Comparison of ENCODE assay signal across 8 mouse cellular contexts in genomic region chr19:60945801-60946311, GRCm38 (mm10). TPM values are rescaled to one million over a fixed set of nuclear protein-coding genes. Genes with fewer than 3 reads are reported as not detected.
DNase-seq lines count a peak whose midpoint lies in the region; ATAC-seq and TF ChIP-seq lines count a peak whose summit lies in the region.

No protein-coding gene starts in this region.

- intact Hi-C loops in gastrocnemius, postnatal 14 days (cut with DNase I; ENCODE audit: low total_unique reads) = no loop called here

- H3K27me3 ChIP-seq in hindbrain, embryonic 11.5 days (ENCODE audit: control insufficient read depth, insufficient read depth, low read length) = no peaks in the 10 kb centered on the region
- H3K27me3 ChIP-seq in hindbrain, embryonic 16.5 days (replicated peaks; ENCODE audit: control insufficient read depth, insufficient read depth, low read length) = no peaks in the 10 kb centered on the region
- H3K27me3 ChIP-seq in intestine, embryonic 16.5 days (replicated peaks; ENCODE audit: control insufficient read depth, insufficient read depth, low read length) = no peaks in the 10 kb centered on the region
- H3K27me3 ChIP-seq in lung, postnatal 0 days (replicated peaks; ENCODE audit: insufficient read depth, low read length) = no peaks in the 10 kb centered on the region
- H3K27me3 ChIP-seq in stomach, embryonic 15.5 days (replicated peaks) = no peaks in the 10 kb centered on the region

- no peaks in the 10 kb centered on the region for H3K9me3 ChIP-seq in hindbrain, embryonic 11.5 days (ENCODE audit: control insufficient read depth, low read length)
- no peaks in the 10 kb centered on the region for H3K9me3 ChIP-seq in hindbrain, embryonic 16.5 days (ENCODE audit: control insufficient read depth, low read length)
- no peaks in the 10 kb centered on the region for H3K9me3 ChIP-seq in intestine, embryonic 16.5 days (ENCODE audit: control insufficient read depth, low read length)
- H3K9me3 ChIP-seq in lung, postnatal 0 days (ENCODE audit: low read length) = no peaks in the 10 kb centered on the region
- no peaks in the 10 kb centered on the region for H3K9me3 ChIP-seq in stomach, embryonic 15.5 days

- no peak overlapping the region for H3K4me3 ChIP-seq in hindbrain, embryonic 11.5 days (ENCODE audit: low read depth, low read length)
- no peak overlapping the region for H3K4me3 ChIP-seq in hindbrain, embryonic 16.5 days (ENCODE audit: low read length)
- H3K4me3 ChIP-seq in bone marrow, adult 2 months (replicated peaks; ENCODE audit: control insufficient read depth, low read depth, low read length) = no peak overlapping the region
- H3K4me3 ChIP-seq in intestine, embryonic 16.5 days (ENCODE audit: low read length) = no peak overlapping the region
- H3K4me3 ChIP-seq in lung, postnatal 0 days (ENCODE audit: low read depth, low read length) = no peak overlapping the region
- H3K4me3 ChIP-seq in stomach, embryonic 15.5 days (replicated peaks) = no peak overlapping the region

- TF ChIP-seq POLR2A in bone marrow, adult 2 months (IDR thresholded peaks at IDR 0.05; ENCODE audit: borderline replicate concordance, control insufficient read depth, low read depth, low read length) = no peak

- no peak overlapping the region for H3K27ac ChIP-seq in hindbrain, embryonic 11.5 days (ENCODE audit: low read depth, low read length)
- H3K27ac ChIP-seq in hindbrain, embryonic 16.5 days (ENCODE audit: low read depth, low read length) = no peak overlapping the region; the same call in 1 of the 2 replicates
- H3K27ac ChIP-seq in bone marrow, adult 2 months (ENCODE audit: control insufficient read depth, insufficient read depth, low read depth, low read length, poor library complexity) = peak overlapping the region; percentile 75
- peak overlapping the region; percentile 59 for H3K27ac ChIP-seq in intestine, embryonic 16.5 days (ENCODE audit: low read length)
- H3K27ac ChIP-seq in lung, postnatal 0 days (ENCODE audit: low read length) = peak overlapping the region; percentile 72
- peak overlapping the region; percentile 67 for H3K27ac ChIP-seq in stomach, embryonic 15.5 days

- peak; percentile 91 for TF ChIP-seq EP300 in lung, postnatal 0 days (IDR thresholded peaks at IDR 0.05)

- DNase-seq in hindbrain, embryonic 11.5 days (ENCODE audit: low spot score) = peak; percentile 5
- peak; percentile 37 for DNase-seq in gastrocnemius, postnatal 14 days
- DNase-seq in lung, postnatal 0 days (ENCODE audit: low spot score) = peak; percentile 94
- DNase-seq in right cerebral cortex, adult 18-20 months = no peak

- ATAC-seq in hindbrain, embryonic 11.5 days (ENCODE audit: low FRiP score) = no peak
- ATAC-seq in hindbrain, embryonic 16.5 days = no peak
- peak; percentile 80 for ATAC-seq in intestine, embryonic 16.5 days
- ATAC-seq in lung, postnatal 0 days = peak; percentile 80
- peak; percentile 71; the same call in 1 of the 2 replicates for ATAC-seq in stomach, embryonic 15.5 days (ENCODE audit: insufficient read depth, low FRiP score, low read depth)

- WGBS in hindbrain, embryonic 11.5 days = 40% methylated on average over 3 of the region's 3 CpGs
- WGBS in hindbrain, embryonic 16.5 days = 43% methylated on average over 3 of the region's 3 CpGs
- 70% methylated on average over 3 of the region's 3 CpGs for WGBS in bone marrow, adult 2 months
- 41% methylated on average over 3 of the region's 3 CpGs for WGBS in intestine, embryonic 16.5 days
- 33% methylated on average over 3 of the region's 3 CpGs for WGBS in lung, postnatal 0 days
- WGBS in stomach, embryonic 15.5 days = 43% methylated on average over 3 of the region's 3 CpGs

- H3K4me2 ChIP-seq in hindbrain, embryonic 11.5 days (replicated peaks; ENCODE audit: low read depth, low read length) = no peak overlapping the region
- H3K4me2 ChIP-seq in hindbrain, embryonic 16.5 days (ENCODE audit: low read length) = no peak overlapping the region
- H3K4me2 ChIP-seq in intestine, embryonic 16.5 days (ENCODE audit: low read depth, low read length) = no peak overlapping the region
- H3K4me2 ChIP-seq in lung, postnatal 0 days (replicated peaks; ENCODE audit: low read depth, low read length) = no peak overlapping the region
- H3K4me2 ChIP-seq in stomach, embryonic 15.5 days = no peak overlapping the region

- no peak overlapping the region for H3K9ac ChIP-seq in hindbrain, embryonic 11.5 days (ENCODE audit: low read depth, low read length)
- H3K9ac ChIP-seq in hindbrain, embryonic 16.5 days (ENCODE audit: low read depth, low read length) = no peak overlapping the region
- no peak overlapping the region for H3K9ac ChIP-seq in intestine, embryonic 16.5 days (ENCODE audit: low read depth, low read length)
- no peak overlapping the region for H3K9ac ChIP-seq in lung, postnatal 0 days (replicated peaks; ENCODE audit: low read depth)
- H3K9ac ChIP-seq in stomach, embryonic 15.5 days = no peak overlapping the region

- H3K36me3 ChIP-seq in hindbrain, embryonic 11.5 days (ENCODE audit: control insufficient read depth, insufficient read depth, low read length) = no peaks in the 10 kb centered on the region
- H3K36me3 ChIP-seq in hindbrain, embryonic 16.5 days (ENCODE audit: control insufficient read depth, insufficient read depth, low read length) = no peaks in the 10 kb centered on the region
- H3K36me3 ChIP-seq in intestine, embryonic 16.5 days (ENCODE audit: control insufficient read depth, insufficient read depth, low read length) = no peaks in the 10 kb centered on the region
- no peaks in the 10 kb centered on the region for H3K36me3 ChIP-seq in lung, postnatal 0 days (ENCODE audit: insufficient read depth, low read length)
- H3K36me3 ChIP-seq in stomach, embryonic 15.5 days = no peaks in the 10 kb centered on the region

- no peaks in the 10 kb centered on the region for H3K4me1 ChIP-seq in hindbrain, embryonic 11.5 days (replicated peaks; ENCODE audit: control insufficient read depth, insufficient read depth, low read length)
- no peaks in the 10 kb centered on the region for H3K4me1 ChIP-seq in hindbrain, embryonic 16.5 days (ENCODE audit: control insufficient read depth, insufficient read depth, low read depth, low read length)
- H3K4me1 ChIP-seq in bone marrow, adult 2 months (ENCODE audit: control insufficient read depth, insufficient read depth, low read length) = peaks cover 5% of the 10 kb centered on the region
- no peaks in the 10 kb centered on the region for H3K4me1 ChIP-seq in intestine, embryonic 16.5 days (ENCODE audit: control insufficient read depth, insufficient read depth, low read length)
- H3K4me1 ChIP-seq in lung, postnatal 0 days (ENCODE audit: insufficient read depth, low read depth, low read length) = peaks cover 13% of the 10 kb centered on the region; the same call in 1 of the 2 replicates
- peaks cover 6% of the 10 kb centered on the region; the same call in 1 of the 2 replicates for H3K4me1 ChIP-seq in stomach, embryonic 15.5 days

- no peak for TF ChIP-seq CTCF in bone marrow, adult 2 months (IDR thresholded peaks at IDR 0.05; ENCODE audit: control insufficient read depth, insufficient read depth, low read length)
- no peak for TF ChIP-seq CTCF in lung, postnatal 0 days (IDR thresholded peaks at IDR 0.05)

RNA-seq across cellular contexts. Expression of gene Grk5, which starts 56.3 kb away (rescaled TPM):
- 3.0 and 3.7 TPM in 2 replicates for polyA plus RNA-seq in hindbrain, embryonic 11.5 days (2014; fragmentation: Nextera tagmentation; extraction: Ambion mirVana)
- 1.6 and 1.9 TPM in 2 replicates for polyA plus RNA-seq in hindbrain, embryonic 16.5 days (2015; fragmentation: Nextera tagmentation; extraction: Ambion mirVana)
- polyA plus RNA-seq in bone marrow, adult 2 months (2011; ENCODE audit: insufficient read depth, insufficient read length, low replicate concordance, missing spikeins) = 1.8 and 7.2 TPM in 2 replicates
- total RNA-seq in gastrocnemius, postnatal 14 days (2021) = 1 to 10 TPM; 6.4 to 6.5 TPM
- polyA plus RNA-seq in intestine, embryonic 16.5 days (2015; fragmentation: Nextera tagmentation; extraction: Ambion mirVana) = 1.3 and 1.4 TPM in 2 replicates
- polyA plus RNA-seq in lung, postnatal 0 days (2015; fragmentation: Nextera tagmentation; extraction: Ambion mirVana) = 7.2 and 9.1 TPM in 2 replicates
- 1.9 and 2.8 TPM in 2 replicates for polyA plus RNA-seq in stomach, embryonic 15.5 days (2015; fragmentation: Nextera tagmentation; extraction: Ambion mirVana)

Comparison
In these comparisons a context has a peak if more than half of its experiments do, and no peak if none do; other contexts are left out.
1. ATAC-seq: peak in intestine, embryonic 16.5 days (single experiment), lung, postnatal 0 days (single experiment) and stomach, embryonic 15.5 days (single experiment); none in hindbrain, embryonic 11.5 days (single experiment) and hindbrain, embryonic 16.5 days (single experiment).
2. H3K27ac ChIP-seq: peak in bone marrow, adult 2 months (single experiment), intestine, embryonic 16.5 days (single experiment), lung, postnatal 0 days (single experiment) and stomach, embryonic 15.5 days (single experiment); none in hindbrain, embryonic 11.5 days (single experiment) and hindbrain, embryonic 16.5 days (single experiment).